In genomic region chr12:85729022-85729944, GRCm38 (mm10) we compare ENCODE assay signal across 9 mouse cellular contexts. TPM values are rescaled to one million over a fixed set of nuclear protein-coding genes. Genes with fewer than 3 reads are reported as not detected.
DNase-seq lines count a peak whose midpoint lies in the region; TF ChIP-seq lines count a peak whose summit lies in the region.
"Had no signal": no experiment of that assay in that cellular context is flagged by ENCODE, and none has a peak within 500 bp of the region (broad histone marks: within the 10 kb centered on the region; RNA-seq: fewer than 3 reads in every experiment).

No protein-coding gene starts in this region.

- no peaks in the 10 kb centered on the region for H3K4me1 ChIP-seq in kidney, adult 2 months (ENCODE audit: control insufficient read depth, insufficient read depth, low read length)
- H3K4me1 ChIP-seq in lung, adult 2 months (ENCODE audit: control insufficient read depth, insufficient read depth, low read length), result no peaks in the 10 kb centered on the region

- H3K36me3 ChIP-seq in kidney, adult 2 months (ENCODE audit: control insufficient read depth, insufficient read depth, low read length), result no peaks in the 10 kb centered on the region
- H3K36me3 ChIP-seq: heart, embryonic 13.5 days had no signal

- TF ChIP-seq POLR2A in kidney, adult 2 months (IDR thresholded peaks at IDR 0.05; ENCODE audit: low read depth, low read length), result no peak
- TF ChIP-seq POLR2A in lung, adult 2 months (IDR thresholded peaks at IDR 0.05; ENCODE audit: borderline replicate concordance, extremely low read depth, low read depth, low read length), result no peak

- peak; percentile 97 for TF ChIP-seq CTCF in kidney, adult 2 months (conservative IDR thresholded peaks at IDR 0.05; ENCODE audit: insufficient read depth, insufficient read length, low read depth, low read length)
- TF ChIP-seq CTCF in lung, adult 2 months (IDR thresholded peaks at IDR 0.05; ENCODE audit: insufficient read depth, low read length), result peak; percentile 99

- 32% methylated on average over 17 of the region's 17 CpGs for WGBS in kidney, adult 2 months
- 26% methylated on average over 17 of the region's 17 CpGs for WGBS in lung, adult 2 months

- H3K27ac ChIP-seq in kidney, adult 2 months (ENCODE audit: insufficient read depth, low read depth, low read length), result no peak overlapping the region
- H3K27ac ChIP-seq: heart, embryonic 13.5 days had no signal

- no peaks in the 10 kb centered on the region for H3K27me3 ChIP-seq in kidney, adult 2 months (replicated peaks; ENCODE audit: control insufficient read depth, insufficient read depth, low read length)
- H3K27me3 ChIP-seq: heart, embryonic 13.5 days had no signal

- no peak overlapping the region for H3K4me3 ChIP-seq in kidney, adult 2 months (ENCODE audit: insufficient read depth, low read depth, low read length)
- H3K4me3 ChIP-seq in lung, adult 2 months (replicated peaks; ENCODE audit: extremely low read depth, low read depth, low read length), result no peak overlapping the region
- H3K4me3 ChIP-seq: heart, embryonic 13.5 days had no signal

- DNase-seq in A20 (ENCODE audit: low read depth, low spot score) (peak; percentile 68), ES-CJ7 (ENCODE audit: low read depth, low spot score) (peak; percentile 54)
- DNase-seq in cerebellum, adult 11 months, result peak; percentile 39
- peak; percentile 35 to 54 for DNase-seq in frontal cortex, postnatal 25 days (ENCODE audit: low spot score in 2 of 2)
- DNase-seq in kidney, adult 2 months, result peak; percentile 65
- peak; percentile 76 for DNase-seq in lung, adult 2 months
- peak; percentile 88 for DNase-seq in retina, embryonic 14.5 days (ENCODE audit: low spot score)
- DNase-seq in urinary bladder, postnatal 25 days (ENCODE audit: low spot score), result peak; percentile 71

RNA-seq across cellular contexts. Expression of gene Flvcr2, which starts 17.1 kb away (rescaled TPM):
- polyA plus RNA-seq in kidney, adult 2 months (2012; rRNA removed), result 23.1 and 35.1 TPM in 2 replicates
- 11.6 and 12.7 TPM in 2 replicates for polyA plus RNA-seq in lung, adult 2 months (2012; rRNA removed)

RNA-seq across cellular contexts. Expression of gene Batf, which starts 42.8 kb away (rescaled TPM):
- polyA plus RNA-seq in kidney, adult 2 months (2012; rRNA removed), result 1.7 and 2.0 TPM in 2 replicates
- 8.7 and 10.5 TPM in 2 replicates for polyA plus RNA-seq in lung, adult 2 months (2012; rRNA removed)
